Mouse (Mus musculus) layer of hippocampus, postnatal 25 days (tissue): ENCODE measurements around the gene Prdm10. TPM values are rescaled to one million over a fixed set of nuclear protein-coding genes. Genes with fewer than 3 reads are reported as not detected.

Experiments used
- total RNA-seq, 2 experiments: library from RNA; stranded (reverse); gene quantifications; 2 replicates each; pipeline ENCODE4 v1.2.3; 2021

Prdm10 gene
- total RNA-seq, 2 experiments from 2014 or later, result 18.7 to 21.0 TPM

Other genes with a start within 250 kb of the Prdm10 start
- gene Zbtb44, start 249.9 kb upstream of the Prdm10 start, total RNA-seq, result 10 to 100 TPM; 39.5 to 39.6 TPM
- 1 to 10 TPM in 1 of 2 experiments, under 1 TPM in 1; 0.54 to 1.1 TPM for gene St14, start 148.7 kb upstream of the Prdm10 start, total RNA-seq
- 100 to 1,000 TPM; 451 to 456 TPM for gene Aplp2, start 68.7 kb upstream of the Prdm10 start, total RNA-seq
- 10 to 100 TPM; 26.2 to 34.3 TPM for gene Nfrkb, start 105.7 kb downstream of the Prdm10 start, total RNA-seq
- not detected for gene Tmem45b, start 183.9 kb downstream of the Prdm10 start, total RNA-seq